Mouse (Mus musculus) embryonic facial prominence, embryonic 15.5 days (tissue): ENCODE measurements around the gene Gm20388. TPM values are rescaled to one million over a fixed set of nuclear protein-coding genes. Genes with fewer than 3 reads are reported as not detected.

Experiments used
- ATAC-seq: fragments of 200-750 bp; cut with Nextera tagmentation; 2 replicates; pipeline ENCODE4 v1.8.0; 2017; ENCODE audit warnings: low read depth, moderate TSS enrichment; ENCODE audit not compliant: insufficient number of reproducible peaks, low FRiP score, low TSS enrichment
- H3K27ac ChIP-seq: fragments of 300-500 bp; sonication (generic); replicated peaks from 2 replicates; pipeline ENCODE4 v1.5.1; 2015; ENCODE audit warnings: mild to moderate bottlenecking, inconsistent platforms
- H3K27me3 ChIP-seq: fragments of 300-500 bp; sonication (generic); 2 replicates; pipeline ENCODE4 v1.6.1; 2015; ENCODE audit warnings: inconsistent platforms
- H3K36me3 ChIP-seq: fragments of 300-500 bp; sonication (generic); 2 replicates; pipeline ENCODE4 v1.6.1; 2015; ENCODE audit warnings: mild to moderate bottlenecking, inconsistent platforms
- H3K4me1 ChIP-seq: fragments of 300-500 bp; sonication (generic); 2 replicates; pipeline ENCODE4 v1.6.1; 2015; ENCODE audit warnings: inconsistent platforms
- H3K4me2 ChIP-seq: fragments of 300-500 bp; sonication (generic); replicated peaks from 2 replicates; pipeline ENCODE4 v1.6.1; 2015; ENCODE audit warnings: mild to moderate bottlenecking, inconsistent platforms
- H3K4me3 ChIP-seq: fragments of 300-500 bp; sonication (generic); replicated peaks from 2 replicates; pipeline ENCODE4 v1.5.1; 2015; ENCODE audit warnings: mild to moderate bottlenecking, inconsistent platforms
- H3K9ac ChIP-seq: fragments of 300-500 bp; sonication (generic); 2 replicates; pipeline ENCODE4 v1.6.1; 2015; ENCODE audit warnings: inconsistent platforms
- H3K9me3 ChIP-seq: fragments of 300-500 bp; sonication (generic); replicated peaks from 2 replicates; pipeline ENCODE4 v1.6.1; 2016; ENCODE audit warnings: inconsistent platforms
- WGBS: fragments of 180-500 bp; shearing (Covaris S2); methylation state at CpG from one replicate; pipeline ENCODE4 v1.1.7; 2015; 5-methylcytosine and 5-hydroxymethylcytosine counted together
- polyA plus RNA-seq: library from polyadenylated mRNA; unstranded; fragments of >200 nt; fragmentation: Nextera tagmentation; extraction: Ambion mirVana; gene quantifications from 2 replicates; pipeline ENCODE4 v1.2.1, GENCODE M21; 2015

The Gm20388 gene
- polyA plus RNA-seq, 1 experiment from 2014 or later, result 8.0 TPM

- no peak overlapping the region for H3K27ac ChIP-seq
- H3K4me2 ChIP-seq, result no peak overlapping the region
- H3K9me3 ChIP-seq, result no peaks in the 10 kb centered on the region
- no peaks in the 10 kb centered on the region for H3K36me3 ChIP-seq
- H3K4me1 ChIP-seq, result peaks cover 5% of the 10 kb centered on the region; the same call in 1 of the 2 replicates
- no peak overlapping the region for H3K9ac ChIP-seq
- 69% methylated on average over 8 of the region's 8 CpGs for WGBS
- no peak for ATAC-seq
- no peak overlapping the region for H3K4me3 ChIP-seq
- peaks cover 10% of the 10 kb centered on the region for H3K27me3 ChIP-seq
Measured at GRCm38 (mm10) chr8:122766647-122767200, 2856.1 kb downstream of the Gm20388 start.

- no peaks in the 10 kb centered on the region for H3K36me3 ChIP-seq
- H3K27ac ChIP-seq, result no peak overlapping the region
- WGBS, result 34% methylated on average over 9 of the region's 9 CpGs
- H3K9me3 ChIP-seq, result no peaks in the 10 kb centered on the region
- H3K9ac ChIP-seq, result no peak overlapping the region
- no peak for ATAC-seq
- H3K27me3 ChIP-seq, result peaks cover 11% of the 10 kb centered on the region
- no peak overlapping the region for H3K4me3 ChIP-seq
- no peak overlapping the region for H3K4me2 ChIP-seq
- peaks cover 5% of the 10 kb centered on the region; the same call in 1 of the 2 replicates for H3K4me1 ChIP-seq
Measured at GRCm38 (mm10) chr8:122767229-122767628, 2856.6 kb downstream of the Gm20388 start.

GRCm38 (mm10) chr8:122769251-122770058, 2858.8 kb downstream of the Gm20388 start:
- Histone ChIP-seq H3K36me3 (no peaks in the 10 kb centered on the region), H3K9me3 (no peaks in the 10 kb centered on the region), H3K27me3 (peaks cover 14% of the 10 kb centered on the region), H3K27ac (no peak overlapping the region), H3K4me1 (no peaks in the 10 kb centered on the region), H3K9ac (no peak overlapping the region), H3K4me2 (no peak overlapping the region), H3K4me3 (no peak overlapping the region)
- 59% methylated on average over 24 of the region's 24 CpGs for WGBS
- no peak for ATAC-seq

- no peaks in the 10 kb centered on the region for H3K9me3 ChIP-seq
- no peak for ATAC-seq
- peaks cover 13% of the 10 kb centered on the region for H3K4me1 ChIP-seq
- H3K27ac ChIP-seq, result no peak overlapping the region
- H3K27me3 ChIP-seq, result peaks cover 13% of the 10 kb centered on the region
- 37% methylated on average over 10 of the region's 10 CpGs for WGBS
- H3K4me3 ChIP-seq, result no peak overlapping the region
- no peak overlapping the region for H3K4me2 ChIP-seq
- H3K9ac ChIP-seq, result no peak overlapping the region
- no peaks in the 10 kb centered on the region for H3K36me3 ChIP-seq
Measured at GRCm38 (mm10) chr8:122772431-122773060, 2861.9 kb downstream of the Gm20388 start.

- Histone ChIP-seq H3K9me3 (no peaks in the 10 kb centered on the region), H3K9ac (peak within 1 kb of the TSS; percentile 82), H3K4me3 (peak within 1 kb of the TSS; percentile 88), H3K27me3 (peaks cover 8% of the 10 kb centered on the region; the same call in 1 of the 2 replicates), H3K36me3 (peaks cover 9% of the 10 kb centered on the region; the same call in 1 of the 2 replicates), H3K4me1 (peaks cover 13% of the 10 kb centered on the region), H3K4me2 (peak within 1 kb of the TSS; percentile 88), H3K27ac (no peak within 1 kb of the TSS)
- WGBS, result 1% methylated on average over 50 of the region's 50 CpGs
- peak; percentile 59 for ATAC-seq
Measured at GRCm38 (mm10) chr8:122775285-122776155, 2864.9 kb downstream of the Gm20388 start, which contains the start of gene Acsf3. Gene Acsf3, plus strand, starts transcription at chr8:122775486.

GRCm38 (mm10) chr8:122777701-122778100, 2867.1 kb downstream of the Gm20388 start:
- Histone ChIP-seq H3K4me1 (peaks cover 13% of the 10 kb centered on the region), H3K4me2 (no peak overlapping the region), H3K4me3 (no peak overlapping the region), H3K27ac (no peak overlapping the region), H3K36me3 (peaks cover 28% of the 10 kb centered on the region), H3K9ac (no peak overlapping the region), H3K9me3 (no peaks in the 10 kb centered on the region), H3K27me3 (peaks cover 4% of the 10 kb centered on the region; the same call in 1 of the 2 replicates)
- no peak for ATAC-seq
- WGBS, result 84% methylated on average over 6 of the region's 6 CpGs

GRCm38 (mm10) chr8:122778703-122779239, 2868.1 kb downstream of the Gm20388 start:
- Histone ChIP-seq H3K9ac (no peak overlapping the region), H3K4me2 (no peak overlapping the region), H3K27ac (no peak overlapping the region), H3K9me3 (no peaks in the 10 kb centered on the region), H3K4me3 (no peak overlapping the region), H3K4me1 (peaks cover 13% of the 10 kb centered on the region), H3K27me3 (0 out of 2 replicates have a peak, but pooled peaks cover 4% of the 10 kb centered on the region), H3K36me3 (peaks cover 32% of the 10 kb centered on the region)
- ATAC-seq, result no peak
- WGBS, result 80% methylated on average over 3 of the region's 3 CpGs

GRCm38 (mm10) chr8:122779255-122779654, 2868.6 kb downstream of the Gm20388 start:
- peaks cover 37% of the 10 kb centered on the region for H3K36me3 ChIP-seq
- H3K4me3 ChIP-seq, result no peak overlapping the region
- H3K9ac ChIP-seq, result no peak overlapping the region
- no peak for ATAC-seq
- peaks cover 13% of the 10 kb centered on the region for H3K4me1 ChIP-seq
- 76% methylated on average over 9 of the region's 9 CpGs for whole genome bisulfite sequencing
- no peaks in the 10 kb centered on the region for H3K9me3 ChIP-seq
- H3K27ac ChIP-seq, result no peak overlapping the region
- no peak overlapping the region for H3K4me2 ChIP-seq
- H3K27me3 ChIP-seq, result 0 out of 2 replicates have a peak, but pooled peaks cover 4% of the 10 kb centered on the region

- no peak overlapping the region for H3K27ac ChIP-seq
- no peaks in the 10 kb centered on the region for H3K9me3 ChIP-seq
- no peak overlapping the region for H3K4me3 ChIP-seq
- H3K36me3 ChIP-seq, result peaks cover 66% of the 10 kb centered on the region
- H3K4me1 ChIP-seq, result no peaks in the 10 kb centered on the region
- H3K27me3 ChIP-seq, result no peaks in the 10 kb centered on the region
- 69% methylated on average over 1 of the region's 1 CpGs for WGBS
- no peak overlapping the region for H3K4me2 ChIP-seq
- H3K9ac ChIP-seq, result no peak overlapping the region
- ATAC-seq, result no peak
Measured at GRCm38 (mm10) chr8:122784756-122785155, 2874.1 kb downstream of the Gm20388 start.

GRCm38 (mm10) chr8:122789796-122790195, 2879.2 kb downstream of the Gm20388 start:
- peaks cover 38% of the 10 kb centered on the region for H3K36me3 ChIP-seq
- no peaks in the 10 kb centered on the region for H3K4me1 ChIP-seq
- H3K9me3 ChIP-seq, result no peaks in the 10 kb centered on the region
- no peak overlapping the region for H3K27ac ChIP-seq
- H3K9ac ChIP-seq, result no peak overlapping the region
- H3K4me3 ChIP-seq, result no peak overlapping the region
- no peak for ATAC-seq
- 94% methylated on average over 5 of the region's 5 CpGs for WGBS
- no peak overlapping the region for H3K4me2 ChIP-seq
- no peaks in the 10 kb centered on the region for H3K27me3 ChIP-seq
